Mouse (Mus musculus): ENCODE measurements around the gene Olfr600. TPM values are rescaled to one million over a fixed set of nuclear protein-coding genes. Genes with fewer than 3 reads are reported as not detected.

Olfr600 gene
- total RNA-seq (2014; rRNA removed) (not detected in 2 replicates), polyA plus RNA-seq (2012; rRNA removed) (not detected in 2 replicates)

DNA sequence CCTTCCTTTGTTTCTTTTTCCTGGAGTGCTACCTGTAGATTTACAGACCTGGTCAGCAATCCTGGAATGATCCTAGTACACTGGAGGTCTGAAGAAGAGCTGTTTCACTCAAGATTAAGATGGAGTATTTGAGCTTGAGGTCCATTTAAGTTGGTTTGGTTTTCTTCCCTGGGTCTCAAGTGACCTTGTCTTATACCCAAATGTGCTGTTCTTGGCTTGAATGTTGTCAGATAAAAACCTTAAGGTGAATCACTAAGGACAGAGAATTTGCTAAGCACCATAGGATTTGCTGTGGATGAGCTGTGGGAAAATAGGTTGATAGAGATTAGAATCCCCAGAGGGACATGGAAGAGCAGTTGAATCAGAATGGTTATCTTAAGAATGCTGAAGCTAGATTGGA lies at the start of gene Olfr600:
TSS of gene Olfr600 (minus strand) at position 101 of the 400 bp plus-strand sequence.
- no peaks in the 10 kb centered on the region for H3K27me3 ChIP-seq (ENCODE audit: control insufficient read depth, insufficient read depth, low read length)
- DNase-seq (ENCODE audit: extremely low read depth, low read depth, low spot score): no peak
- no peaks in the 10 kb centered on the region for H3K79me2 ChIP-seq (ENCODE audit: control insufficient read depth, insufficient read depth, low read length)
- H3K9ac ChIP-seq (ENCODE audit: low read depth, low read length): no peak within 1 kb of the TSS
- no peaks in the 10 kb centered on the region for H3K4me1 ChIP-seq (ENCODE audit: control insufficient read depth, insufficient read depth, low read length)
- H3K36me3 ChIP-seq (ENCODE audit: control insufficient read depth, insufficient read depth, low read length): no peaks in the 10 kb centered on the region
- no peak within 1 kb of the TSS for H3K4me3 ChIP-seq (ENCODE audit: insufficient read depth, low read depth, low read length)
- no peak within 1 kb of the TSS for H3K27ac ChIP-seq (replicated peaks; ENCODE audit: insufficient read depth, low read depth, low read length)
- TF ChIP-seq CTCF (IDR thresholded peaks at IDR 0.05; ENCODE audit: low read depth, low read length) (no peak), POLR2A (IDR thresholded peaks at IDR 0.05; ENCODE audit: extremely low read depth, insufficient read depth, low read length) (no peak)

- Histone ChIP-seq H3K9ac (ENCODE audit: low read depth, low read length) (no peak overlapping the region), H3K79me2 (ENCODE audit: control insufficient read depth, insufficient read depth, low read length) (no peaks in the 10 kb centered on the region), H3K27ac (replicated peaks; ENCODE audit: insufficient read depth, low read depth, low read length) (no peak overlapping the region), H3K4me1 (ENCODE audit: control insufficient read depth, insufficient read depth, low read length) (no peaks in the 10 kb centered on the region), H3K36me3 (ENCODE audit: control insufficient read depth, insufficient read depth, low read length) (no peaks in the 10 kb centered on the region), H3K4me3 (ENCODE audit: insufficient read depth, low read depth, low read length) (no peak overlapping the region), H3K27me3 (ENCODE audit: control insufficient read depth, insufficient read depth, low read length) (no peaks in the 10 kb centered on the region)
- TF ChIP-seq POLR2A (IDR thresholded peaks at IDR 0.05; ENCODE audit: extremely low read depth, insufficient read depth, low read length) (no peak), CTCF (IDR thresholded peaks at IDR 0.05; ENCODE audit: low read depth, low read length) (no peak)
- no peak for DNase-seq (ENCODE audit: extremely low read depth, low read depth, low spot score)
- 6% methylated on average over 1 of the region's 1 CpGs for WGBS
Measured at GRCm38 (mm10) chr7:103398981-103399380, 49.5 kb upstream of the Olfr600 start.

DNA sequence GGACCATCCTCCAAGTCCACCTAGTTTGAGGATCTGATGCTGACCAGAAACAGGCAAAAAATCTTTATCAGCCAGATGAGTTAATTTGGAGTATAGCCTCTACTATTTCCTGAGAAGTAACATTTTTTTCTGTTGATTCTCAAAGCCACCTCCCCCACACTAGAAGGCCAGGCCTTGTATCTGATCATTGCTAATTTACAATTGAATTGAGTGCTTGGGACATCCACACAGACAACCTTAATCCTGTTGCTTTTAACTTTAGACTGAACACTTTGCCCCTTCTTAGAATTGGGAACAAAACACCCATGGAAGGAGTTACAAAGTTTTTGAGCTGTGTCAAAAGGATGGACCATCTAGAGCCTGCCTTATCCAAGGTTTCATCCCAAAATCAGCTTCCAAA lies 48.3 kb upstream of the Olfr600 start:
- Histone ChIP-seq H3K79me2 (ENCODE audit: control insufficient read depth, insufficient read depth, low read length) (no peaks in the 10 kb centered on the region), H3K4me3 (ENCODE audit: insufficient read depth, low read depth, low read length) (no peak overlapping the region), H3K27ac (replicated peaks; ENCODE audit: insufficient read depth, low read depth, low read length) (no peak overlapping the region), H3K9ac (ENCODE audit: low read depth, low read length) (no peak overlapping the region), H3K27me3 (ENCODE audit: control insufficient read depth, insufficient read depth, low read length) (no peaks in the 10 kb centered on the region), H3K4me1 (ENCODE audit: control insufficient read depth, insufficient read depth, low read length) (no peaks in the 10 kb centered on the region), H3K36me3 (ENCODE audit: control insufficient read depth, insufficient read depth, low read length) (no peaks in the 10 kb centered on the region)
- TF ChIP-seq CTCF (IDR thresholded peaks at IDR 0.05; ENCODE audit: low read depth, low read length): no peak
- TF ChIP-seq POLR2A (IDR thresholded peaks at IDR 0.05; ENCODE audit: extremely low read depth, insufficient read depth, low read length): no peak
- DNase-seq (ENCODE audit: extremely low read depth, low read depth, low spot score): no peak

- H3K27ac ChIP-seq (replicated peaks; ENCODE audit: insufficient read depth, low read depth, low read length): no peak within 1 kb of the TSS
- no peak for TF ChIP-seq POLR2A (IDR thresholded peaks at IDR 0.05; ENCODE audit: extremely low read depth, insufficient read depth, low read length)
- TF ChIP-seq CTCF (IDR thresholded peaks at IDR 0.05; ENCODE audit: low read depth, low read length): no peak
- H3K4me3 ChIP-seq (ENCODE audit: insufficient read depth, low read depth, low read length): no peak within 1 kb of the TSS
- no peaks in the 10 kb centered on the region for H3K27me3 ChIP-seq (ENCODE audit: control insufficient read depth, insufficient read depth, low read length)
- no peaks in the 10 kb centered on the region for H3K4me1 ChIP-seq (ENCODE audit: control insufficient read depth, insufficient read depth, low read length)
- no peaks in the 10 kb centered on the region for H3K79me2 ChIP-seq (ENCODE audit: control insufficient read depth, insufficient read depth, low read length)
- no peak for DNase-seq (ENCODE audit: extremely low read depth, low read depth, low spot score)
- H3K36me3 ChIP-seq (ENCODE audit: control insufficient read depth, insufficient read depth, low read length): no peaks in the 10 kb centered on the region
- H3K9ac ChIP-seq (ENCODE audit: low read depth, low read length): no peak within 1 kb of the TSS
Measured at GRCm38 (mm10) chr7:103386077-103386476, 36.6 kb upstream of the Olfr600 start, which contains the start of gene Olfr603. Gene Olfr603, minus strand, starts transcription at chr7:103386177.

GRCm38 (mm10) chr7:103362555-103362954 lies 13.1 kb upstream of the Olfr600 start, which contains the start of gene Olfr601:
Gene Olfr601, minus strand, starts transcription at chr7:103362655.
- TF ChIP-seq CTCF (IDR thresholded peaks at IDR 0.05; ENCODE audit: low read depth, low read length): no peak
- TF ChIP-seq POLR2A (IDR thresholded peaks at IDR 0.05; ENCODE audit: extremely low read depth, insufficient read depth, low read length): no peak
- H3K4me1 ChIP-seq (ENCODE audit: control insufficient read depth, insufficient read depth, low read length): no peaks in the 10 kb centered on the region
- H3K27me3 ChIP-seq (ENCODE audit: control insufficient read depth, insufficient read depth, low read length): no peaks in the 10 kb centered on the region
- no peaks in the 10 kb centered on the region for H3K79me2 ChIP-seq (ENCODE audit: control insufficient read depth, insufficient read depth, low read length)
- no peak for DNase-seq (ENCODE audit: extremely low read depth, low read depth, low spot score)
- no peak within 1 kb of the TSS for H3K27ac ChIP-seq (replicated peaks; ENCODE audit: insufficient read depth, low read depth, low read length)
- no peaks in the 10 kb centered on the region for H3K36me3 ChIP-seq (ENCODE audit: control insufficient read depth, insufficient read depth, low read length)
- no peak within 1 kb of the TSS for H3K4me3 ChIP-seq (ENCODE audit: insufficient read depth, low read depth, low read length)
- 86% methylated on average over 1 of the region's 1 CpGs for WGBS
- H3K9ac ChIP-seq (ENCODE audit: low read depth, low read length): no peak within 1 kb of the TSS

GRCm38 (mm10) chr7:103335617-103336016 lies 13.9 kb downstream of the Olfr600 start, which contains the start of gene Olfr599:
Gene Olfr599, plus strand, starts transcription at chr7:103335917.
- no peak within 1 kb of the TSS for H3K27ac ChIP-seq (replicated peaks; ENCODE audit: insufficient read depth, low read depth, low read length)
- no peak for DNase-seq (ENCODE audit: extremely low read depth, low read depth, low spot score)
- H3K27me3 ChIP-seq (ENCODE audit: control insufficient read depth, insufficient read depth, low read length): no peaks in the 10 kb centered on the region
- TF ChIP-seq CTCF (IDR thresholded peaks at IDR 0.05; ENCODE audit: low read depth, low read length) (no peak), POLR2A (IDR thresholded peaks at IDR 0.05; ENCODE audit: extremely low read depth, insufficient read depth, low read length) (no peak)
- 90% methylated on average over 1 of the region's 1 CpGs for WGBS
- H3K79me2 ChIP-seq (ENCODE audit: control insufficient read depth, insufficient read depth, low read length): no peaks in the 10 kb centered on the region
- no peaks in the 10 kb centered on the region for H3K4me1 ChIP-seq (ENCODE audit: control insufficient read depth, insufficient read depth, low read length)
- no peak within 1 kb of the TSS for H3K9ac ChIP-seq (ENCODE audit: low read depth, low read length)
- H3K4me3 ChIP-seq (ENCODE audit: insufficient read depth, low read depth, low read length): no peak within 1 kb of the TSS
- H3K36me3 ChIP-seq (ENCODE audit: control insufficient read depth, insufficient read depth, low read length): no peaks in the 10 kb centered on the region
